Mouse (Mus musculus) brain, embryonic 14.5 days (tissue): ENCODE results near the gene Samhd1. TPM values are rescaled to one million over a fixed set of nuclear protein-coding genes. Genes with fewer than 3 reads are reported as not detected.

ENCODE experiments used
- DNase-seq: peaks from one replicate; pipeline ENCODE4 v3.0.0-alpha.2; 2011; ENCODE audit warnings: low read depth
- CTCF ChIP-seq: fragments of 200-500 bp; IDR thresholded peaks from 2 replicates; pipeline ENCODE4 v1.5.1; 2012; ENCODE audit warnings: inconsistent platforms, mild to moderate bottlenecking, moderate library complexity, borderline replicate concordance; ENCODE audit not compliant: insufficient read depth, insufficient read length; ENCODE audit errors: extremely low read depth
- POLR2A ChIP-seq: fragments of 200-500 bp; IDR thresholded peaks from 2 replicates; pipeline ENCODE4 v1.6.1; 2012; ENCODE audit warnings: mild to moderate bottlenecking, inconsistent platforms, borderline replicate concordance; ENCODE audit not compliant: poor library complexity, insufficient read depth, insufficient read length, severe bottlenecking; ENCODE audit errors: extremely low read depth
- polyA plus RNA-seq: library from polyadenylated mRNA; depleted of rRNA; stranded (reverse); fragments of >200 nt; gene quantifications from 2 replicates; pipeline ENCODE4 v1.2.3, GENCODE M21; 2012; rRNA removed

Samhd1 gene
- polyA plus RNA-seq, 1 experiment: 19.2 TPM

DNA sequence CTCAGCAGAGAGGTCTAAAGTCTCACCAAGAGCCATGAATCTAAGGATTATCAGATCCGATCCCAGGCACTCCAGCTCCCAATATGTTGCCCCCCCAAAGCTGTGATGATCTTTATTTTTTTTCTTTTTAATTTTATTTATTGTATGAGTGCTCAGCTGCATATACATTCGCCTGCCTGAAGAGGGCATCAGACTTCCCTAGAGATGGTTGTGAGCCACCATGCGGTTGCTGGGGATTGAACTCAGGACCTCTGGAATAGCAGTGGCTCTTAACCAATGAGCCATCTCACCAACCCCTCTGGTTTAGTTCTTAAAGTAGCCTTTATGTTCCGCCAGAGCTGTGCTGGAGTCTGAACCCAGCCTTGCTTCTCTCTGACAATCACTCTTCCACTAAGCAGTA, 81.3 kb downstream of the Samhd1 start:
- DNase-seq: no peak
- no peak; the same call in 1 of the 2 replicates for TF ChIP-seq CTCF
- no peak for TF ChIP-seq POLR2A

DNA sequence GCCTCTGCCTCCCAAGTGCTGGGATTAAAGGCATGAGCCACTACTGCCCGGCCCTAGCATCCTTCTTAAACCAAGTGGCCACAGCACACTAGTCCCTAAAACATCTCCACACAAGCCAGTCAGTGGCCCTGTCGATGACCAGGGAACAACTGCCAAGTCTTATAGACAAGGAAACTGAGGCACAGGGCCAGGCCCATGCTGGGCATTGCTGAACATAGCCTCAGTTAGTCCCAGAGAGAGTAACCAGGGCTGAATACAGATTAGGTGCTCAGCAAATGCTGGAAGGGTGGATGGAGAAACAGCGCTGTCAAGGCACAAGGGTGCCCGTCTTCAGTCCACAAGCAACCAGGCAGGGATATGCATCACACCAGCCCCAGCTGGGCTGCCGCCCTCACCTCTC, 81.9 kb downstream of the Samhd1 start:
- DNase-seq: no peak
- TF ChIP-seq CTCF (no peak), POLR2A (no peak)

DNA sequence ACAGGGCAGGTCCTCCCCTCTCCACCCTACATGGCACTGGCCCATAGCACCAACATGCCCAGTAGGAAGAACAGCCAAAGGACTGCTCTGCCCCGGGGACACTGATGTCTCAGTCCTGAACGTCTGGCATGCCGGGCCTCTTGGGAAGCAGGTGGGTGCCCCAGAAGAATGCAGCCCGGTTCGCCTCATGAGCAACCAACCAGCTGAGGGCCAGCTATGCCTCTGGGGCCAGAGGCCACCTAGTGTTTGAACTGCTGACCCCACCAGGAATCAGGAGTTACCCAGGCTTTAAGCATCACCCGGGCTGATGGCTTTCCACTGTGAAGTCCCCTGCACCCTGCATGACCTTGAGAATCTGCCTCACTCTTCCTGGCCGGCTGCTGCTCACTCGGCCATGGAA, 82.6 kb downstream of the Samhd1 start:
- DNase-seq: no peak
- TF ChIP-seq POLR2A: no peak

DNA sequence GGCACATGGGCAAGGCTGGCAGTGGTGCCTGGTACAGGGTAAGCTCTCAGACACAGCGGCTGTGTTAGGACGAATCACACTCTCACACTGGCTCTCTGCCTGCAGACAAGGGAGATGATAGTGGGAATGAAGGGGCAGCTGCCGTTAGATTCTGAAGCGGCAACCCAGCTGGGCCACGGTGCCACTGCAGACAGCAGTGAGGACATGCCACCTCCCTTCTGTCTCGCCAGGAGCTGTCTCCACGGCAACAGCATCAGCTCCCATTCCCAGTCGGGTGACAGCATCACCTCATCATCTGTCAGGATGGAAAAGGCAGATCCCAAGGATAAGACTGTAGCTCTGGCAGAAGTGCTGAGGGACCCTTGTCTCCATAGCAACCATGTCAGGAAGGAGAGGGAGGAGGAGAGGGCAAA, 85.2 kb downstream of the Samhd1 start:
- DNase-seq: peak; percentile 96
- TF ChIP-seq CTCF (no peak), POLR2A (no peak)

DNA sequence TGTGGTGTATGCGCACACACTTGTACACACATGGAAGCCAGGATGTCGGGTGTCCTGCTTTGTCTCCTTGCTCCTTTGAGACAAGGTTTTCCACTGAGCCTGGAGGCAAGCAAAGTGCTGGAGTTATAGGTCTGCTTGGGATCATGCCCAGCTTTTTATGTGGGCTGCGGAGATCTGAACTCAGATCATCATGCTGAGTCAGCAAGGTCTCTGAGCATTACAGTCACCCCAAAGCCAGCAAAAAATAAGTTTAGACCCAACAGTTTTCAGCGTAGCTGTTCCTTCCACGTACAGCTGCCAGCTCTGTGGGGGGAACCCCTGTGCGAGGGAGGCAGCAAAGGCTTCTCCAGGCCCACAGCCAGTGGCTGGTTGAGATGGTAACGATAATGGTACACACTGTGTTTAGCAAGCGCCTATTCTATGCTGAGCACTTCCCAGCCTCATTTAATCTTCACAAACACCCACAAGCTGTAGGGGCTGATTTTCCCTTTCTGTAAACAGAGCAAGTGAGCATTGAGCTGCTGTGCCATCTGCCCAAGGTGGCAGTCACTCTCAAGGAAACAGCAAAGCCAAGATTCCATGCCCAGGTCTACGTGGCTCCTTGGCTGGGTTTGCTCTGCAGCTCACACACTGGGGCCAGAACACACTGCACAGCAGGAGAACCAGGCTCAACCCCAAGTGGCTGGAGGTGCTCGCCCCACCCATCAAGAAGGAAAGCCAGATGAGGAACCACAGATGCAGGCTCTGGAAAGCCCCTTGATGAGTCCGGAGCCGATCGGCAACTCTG, 86.5 kb downstream of the Samhd1 start:
- DNase-seq: peak; percentile 71

More for the DNA sequence above, 86.5 kb downstream of the Samhd1 start:
- TF ChIP-seq POLR2A (no peak), CTCF (no peak)

Other genes with a start within 250 kb of the Samhd1 start
- 0.03 and 0.06 TPM in 2 replicates for gene Sla2, start 248.1 kb downstream of the Samhd1 start, polyA plus RNA-seq
- 123 and 144 TPM in 2 replicates for gene Ndrg3, start 143.2 kb downstream of the Samhd1 start, polyA plus RNA-seq
- 12.6 and 17.3 TPM in 2 replicates for gene Dsn1, start 128.1 kb downstream of the Samhd1 start, polyA plus RNA-seq
- gene Soga1, start 56.0 kb downstream of the Samhd1 start, polyA plus RNA-seq: 21.3 and 40.2 TPM in 2 replicates
- not detected in 2 replicates for gene Tldc2, start 48.2 kb downstream of the Samhd1 start, polyA plus RNA-seq
- 12.9 and 15.4 TPM in 2 replicates for gene Rbl1, start 69.3 kb upstream of the Samhd1 start, polyA plus RNA-seq
- gene Rpn2, start 143.8 kb upstream of the Samhd1 start, polyA plus RNA-seq: 195 and 208 TPM in 2 replicates
- gene Mroh8, start 144.3 kb upstream of the Samhd1 start, polyA plus RNA-seq: 0.34 and 0.38 TPM in 2 replicates
- 2.1 and 2.8 TPM in 2 replicates for gene Ghrh, start 212.2 kb upstream of the Samhd1 start, polyA plus RNA-seq
- 80.2 and 93.0 TPM in 2 replicates for gene Manbal, start 232.3 kb upstream of the Samhd1 start, polyA plus RNA-seq